Mouse (Mus musculus) bone marrow, adult 2 months (tissue): ENCODE measurements around the gene Mical3. TPM values are rescaled to one million over a fixed set of nuclear protein-coding genes. Genes with fewer than 3 reads are reported as not detected.

Experiments used
- H3K27ac ChIP-seq: fragments of 200-500 bp; 2 replicates; pipeline ENCODE4 v1.5.1; 2012; ENCODE audit warnings: low read depth, mild to moderate bottlenecking, control low read depth, inconsistent platforms, low read length; ENCODE audit not compliant: control insufficient read depth, poor library complexity, insufficient read depth
- H3K4me1 ChIP-seq: fragments of 200-500 bp; 2 replicates; pipeline ENCODE4 v1.6.1; 2011; ENCODE audit warnings: low read length; ENCODE audit not compliant: control insufficient read depth, insufficient read depth
- H3K4me3 ChIP-seq: fragments of 200-500 bp; replicated peaks from 2 replicates; pipeline ENCODE3; 2011; ENCODE audit warnings: mild to moderate bottlenecking, low read depth, low read length, control low read depth; ENCODE audit not compliant: control insufficient read depth
- CTCF ChIP-seq: fragments of 200-500 bp; IDR thresholded peaks from 2 replicates; pipeline ENCODE4 v1.5.1; 2011; ENCODE audit warnings: low read length, control low read depth; ENCODE audit not compliant: control insufficient read depth, insufficient read depth
- POLR2A ChIP-seq: fragments of 200-500 bp; IDR thresholded peaks from 2 replicates; pipeline ENCODE4 v1.6.1; 2011; ENCODE audit warnings: low read depth, mild to moderate bottlenecking, control low read depth, low read length, borderline replicate concordance; ENCODE audit not compliant: control insufficient read depth
- WGBS: fragments of 180-500 bp; shearing (Covaris S2); methylation state at CpG from one replicate; pipeline ENCODE4 v1.1.7; 2018; 5-methylcytosine and 5-hydroxymethylcytosine counted together
- polyA plus RNA-seq: library from polyadenylated mRNA; stranded (reverse); fragments of >200 nt; gene quantifications from 2 replicates; pipeline ENCODE4 v1.2.4, GENCODE M21; 2011; ENCODE audit warnings: low replicate concordance; ENCODE audit not compliant: missing spikeins, insufficient read depth, insufficient read length

Gene Mical3
- polyA plus RNA-seq, 1 experiment, result 53.1 TPM

DNA sequence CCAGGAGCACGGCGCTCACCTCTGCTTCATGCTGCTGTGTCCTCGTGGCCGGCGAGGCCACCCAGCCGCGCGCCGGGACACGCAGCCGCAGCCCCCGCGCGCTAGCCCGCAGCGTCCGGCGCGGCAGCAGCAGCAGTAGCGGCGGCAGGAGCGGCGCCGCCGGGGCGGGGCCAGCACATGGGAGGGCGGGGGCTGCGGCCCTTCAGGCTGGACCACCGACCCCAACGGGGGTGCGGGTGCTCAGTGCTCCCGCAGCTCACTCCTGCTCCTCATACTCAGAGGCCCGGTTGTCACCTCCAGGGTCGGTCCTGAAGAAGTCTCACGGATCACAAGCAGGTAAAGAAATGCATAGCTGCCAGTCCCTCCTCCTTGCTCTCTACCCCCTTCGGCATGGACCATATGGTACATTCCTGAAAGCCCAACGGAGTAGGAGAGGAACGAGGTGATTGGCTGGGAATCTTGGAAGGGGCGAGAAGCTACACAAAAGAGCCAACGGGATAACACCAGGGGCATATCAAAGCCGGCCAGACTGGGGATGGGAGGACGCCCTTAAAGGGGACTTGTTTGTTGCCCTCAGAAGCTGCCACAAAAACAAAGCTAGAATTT, 20.7 kb downstream of the Mical3 start:
- 0% methylated on average over 42 of the region's 42 CpGs for WGBS
- H3K4me1 ChIP-seq, result no peaks in the 10 kb centered on the region; the same call in 1 of the 2 replicates
- peak overlapping the region; percentile 86 for H3K4me3 ChIP-seq
- TF ChIP-seq POLR2A (peak; percentile 61; the same call in 1 of the 2 replicates), CTCF (no peak)
- H3K27ac ChIP-seq, result peak overlapping the region; percentile 83

DNA sequence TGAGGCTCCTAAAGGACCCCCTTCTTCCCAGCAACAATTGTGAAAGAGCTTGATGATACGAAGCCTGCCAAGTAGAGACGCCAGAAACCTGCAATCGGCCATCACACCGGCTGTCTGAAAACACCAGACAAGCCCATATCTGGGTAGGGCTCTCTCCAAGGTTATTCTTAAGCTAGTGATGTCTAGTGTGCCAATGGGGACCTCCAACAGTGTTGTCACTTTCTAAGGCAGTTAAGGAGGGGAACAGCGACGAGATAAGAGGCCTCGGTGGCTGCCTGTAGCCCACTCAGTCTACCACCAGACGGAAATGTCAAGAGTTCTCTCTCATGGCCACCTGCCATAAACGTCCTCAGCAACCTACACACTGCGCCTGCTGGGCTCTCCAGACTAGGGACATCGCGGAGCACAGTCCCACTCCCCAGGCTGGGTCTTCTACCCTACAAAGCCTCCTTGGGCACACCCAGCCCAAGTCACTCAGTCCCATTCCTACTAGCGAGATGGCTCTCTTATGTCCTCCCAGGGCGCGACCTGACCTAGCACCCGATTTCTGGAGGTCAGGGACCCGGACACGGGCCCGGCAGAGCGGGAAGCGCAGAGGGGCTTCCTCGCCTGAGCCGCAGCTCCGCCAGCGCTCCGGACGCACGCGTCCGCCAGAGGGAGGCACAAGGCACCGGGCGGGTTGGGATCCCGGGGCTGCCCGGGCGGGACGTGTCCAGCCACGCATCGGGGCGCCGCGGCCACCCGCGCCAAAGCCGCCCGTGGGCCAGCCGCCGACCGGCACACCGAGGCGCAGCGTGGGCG, 21.4 kb downstream of the Mical3 start:
- 1% methylated on average over 52 of the region's 52 CpGs for WGBS
- peak overlapping the region; percentile 83 for H3K27ac ChIP-seq
- H3K4me1 ChIP-seq, result no peaks in the 10 kb centered on the region; the same call in 1 of the 2 replicates

GRCm38 (mm10) chr6:121108075-121108474, 22.7 kb downstream of the Mical3 start:
- TF ChIP-seq POLR2A (no peak), CTCF (no peak)
- Histone ChIP-seq H3K4me3 (no peak overlapping the region), H3K27ac (no peak overlapping the region), H3K4me1 (no peaks in the 10 kb centered on the region; the same call in 1 of the 2 replicates)
- WGBS, result 79% methylated on average over 1 of the region's 1 CpGs

More for the DNA sequence above, 21.4 kb downstream of the Mical3 start:
- H3K4me3 ChIP-seq, result peak overlapping the region; percentile 86
- TF ChIP-seq CTCF (no peak), POLR2A (no peak)

GRCm38 (mm10) chr6:121106711-121107405, 23.9 kb downstream of the Mical3 start:
- H3K27ac ChIP-seq, result no peak overlapping the region
- no peaks in the 10 kb centered on the region; the same call in 1 of the 2 replicates for H3K4me1 ChIP-seq
- WGBS, result 83% methylated on average over 16 of the region's 16 CpGs
- H3K4me3 ChIP-seq, result no peak overlapping the region
- TF ChIP-seq POLR2A (no peak), CTCF (no peak)

- TF ChIP-seq CTCF (no peak), POLR2A (no peak)
- no peak overlapping the region for H3K4me3 ChIP-seq
- no peak overlapping the region for H3K27ac ChIP-seq
- 69% methylated on average over 4 of the region's 4 CpGs for WGBS
- H3K4me1 ChIP-seq, result peaks cover 5% of the 10 kb centered on the region; the same call in 1 of the 2 replicates
Measured at GRCm38 (mm10) chr6:121105726-121106125, 25.1 kb downstream of the Mical3 start.

DNA sequence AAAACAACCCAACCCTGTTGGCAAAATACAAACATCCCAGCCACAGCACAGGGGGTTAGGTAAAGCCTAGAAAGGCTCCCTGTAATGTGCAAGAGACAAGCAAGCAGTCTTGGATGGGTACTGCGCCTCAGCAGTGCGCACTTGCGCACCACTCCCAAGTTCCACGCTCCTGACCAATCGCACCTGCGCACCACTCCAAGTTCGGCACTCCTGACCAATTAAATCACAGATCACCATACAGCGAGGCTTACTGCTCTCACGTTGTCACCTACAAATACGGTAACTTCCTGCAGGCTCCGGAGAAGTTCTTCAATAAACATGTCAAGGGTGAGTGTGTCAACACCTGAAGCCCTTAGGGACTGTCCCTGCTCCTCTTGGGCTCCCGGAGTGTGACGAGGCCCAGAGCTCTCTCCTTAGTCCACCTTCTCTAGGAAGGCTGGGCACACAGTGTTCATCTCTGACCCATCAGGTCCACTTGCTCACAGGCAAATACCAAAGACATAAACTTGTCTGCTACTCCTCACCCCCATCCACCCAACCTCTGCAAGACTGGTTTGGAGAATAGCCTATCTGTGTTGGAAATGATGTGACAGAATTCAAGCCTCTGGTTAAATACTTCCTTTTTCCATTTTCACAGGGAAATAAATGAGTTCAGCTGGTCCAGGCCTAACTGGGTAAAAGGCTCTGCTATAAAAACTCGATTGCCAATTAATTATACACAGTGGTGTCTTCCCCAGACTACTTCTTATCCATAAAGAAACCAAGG, 27.2 kb downstream of the Mical3 start:
- no peak for TF ChIP-seq POLR2A
- TF ChIP-seq CTCF, result no peak
- WGBS, result 85% methylated on average over 14 of the region's 14 CpGs
- Histone ChIP-seq H3K4me3 (no peak overlapping the region), H3K4me1 (peaks cover 5% of the 10 kb centered on the region), H3K27ac (no peak overlapping the region)

DNA sequence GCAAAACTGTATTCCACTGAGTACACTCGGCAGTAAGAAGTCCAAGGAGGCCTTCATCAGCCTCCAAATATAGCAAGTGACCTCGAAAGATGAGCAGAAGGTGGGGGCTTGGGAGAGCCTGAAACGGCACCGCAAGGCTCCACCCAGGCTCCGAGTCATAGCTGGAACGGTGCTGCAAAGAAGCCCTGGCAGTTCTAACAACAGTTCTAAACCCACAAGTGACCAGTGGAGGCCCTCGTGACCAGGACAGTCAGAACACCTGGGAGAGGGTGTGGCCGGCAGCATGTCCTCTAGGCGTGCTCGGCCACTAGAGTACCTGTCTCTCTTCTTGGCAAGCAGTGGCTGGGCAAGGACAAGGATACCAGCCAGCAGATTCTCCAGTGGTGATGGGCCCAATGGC, 27.9 kb downstream of the Mical3 start:
- no peak overlapping the region for H3K4me3 ChIP-seq
- 78% methylated on average over 10 of the region's 10 CpGs for WGBS
- no peak overlapping the region for H3K27ac ChIP-seq
- peaks cover 6% of the 10 kb centered on the region for H3K4me1 ChIP-seq
- TF ChIP-seq CTCF (no peak), POLR2A (no peak)
